ENCODE assay signal across 12 mouse cellular contexts in the genomic region with DNA sequence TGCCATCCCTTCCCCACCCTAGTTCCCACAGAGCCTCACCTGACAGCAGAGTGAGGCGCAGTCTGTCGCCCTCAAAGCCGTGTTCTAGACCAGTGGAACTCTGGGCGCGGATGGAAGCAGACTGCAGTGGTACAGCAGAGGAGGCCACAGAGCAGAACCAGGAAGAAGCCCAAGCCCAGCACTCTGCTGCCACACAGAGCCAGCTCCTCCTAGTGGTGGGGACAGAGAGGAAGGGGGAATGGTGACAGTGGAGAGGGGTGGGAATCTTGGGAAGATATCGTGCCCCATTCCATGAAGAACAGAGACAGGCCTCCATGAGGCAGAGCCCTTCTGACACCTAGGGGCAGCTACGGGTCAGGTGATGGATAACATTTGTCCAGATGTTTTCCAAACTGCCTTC. TPM values are rescaled to one million over a fixed set of nuclear protein-coding genes. Genes with fewer than 3 reads are reported as not detected.
DNase-seq lines count a peak whose midpoint lies in the region; ATAC-seq and TF ChIP-seq lines count a peak whose summit lies in the region.
"Had no signal": no experiment of that assay in that cellular context is flagged by ENCODE, and none has a peak within 500 bp of the region (broad histone marks: within the 10 kb centered on the region; RNA-seq: fewer than 3 reads in every experiment).

No protein-coding gene starts in this region.

- H3K79me2 ChIP-seq in heart, adult 2 months (replicated peaks; ENCODE audit: control insufficient read depth, insufficient read depth, low read length) = peaks cover under 1% of the 10 kb centered on the region

- no peak; the same call in 1 of the 2 replicates for TF ChIP-seq EP300 in heart, adult 2 months (IDR thresholded peaks at IDR 0.05; ENCODE audit: insufficient read depth, low read depth, low read length)

- peak; percentile 67 for TF ChIP-seq CTCF in heart, adult 2 months (IDR thresholded peaks at IDR 0.05)
- peak; percentile 29; the same call in 1 of the 2 replicates for TF ChIP-seq CTCF in brain, embryonic 14.5 days (IDR thresholded peaks at IDR 0.05; ENCODE audit: borderline replicate concordance, extremely low read depth, insufficient read depth, insufficient read length)
- 0 out of 2 replicates have a peak, but pooled peaks have one; percentile 21 for TF ChIP-seq CTCF in olfactory bulb, adult 2 months (IDR thresholded peaks at IDR 0.05; ENCODE audit: insufficient read depth, low read depth, low read length)

- ATAC-seq in midbrain, embryonic 13.5 days = no peak
- ATAC-seq: forebrain, embryonic 14.5 days had no signal

- no peak overlapping the region for H3K4me3 ChIP-seq in heart, adult 2 months
- H3K4me3 ChIP-seq in midbrain, embryonic 13.5 days (replicated peaks) = no peak overlapping the region
- H3K4me3 ChIP-seq in midbrain, embryonic 10.5 days = no peak overlapping the region
- no peak overlapping the region for H3K4me3 ChIP-seq in olfactory bulb, adult 2 months (ENCODE audit: insufficient read depth, low read depth, low read length)
- H3K4me3 ChIP-seq: liver, embryonic 15.5 days had no signal

- H3K27ac ChIP-seq in heart, adult 2 months = peak overlapping the region; percentile 28; the same call in 1 of the 2 replicates
- H3K27ac ChIP-seq in midbrain, embryonic 13.5 days = no peak overlapping the region
- no peak overlapping the region for H3K27ac ChIP-seq in midbrain, embryonic 10.5 days (replicated peaks)
- no peak overlapping the region for H3K27ac ChIP-seq in olfactory bulb, adult 2 months (ENCODE audit: insufficient read depth, low read depth, low read length)
- H3K27ac ChIP-seq: hindbrain, embryonic 14.5 days; liver, embryonic 15.5 days had no signal

- no peak for TF ChIP-seq POLR2A in heart, adult 2 months (IDR thresholded peaks at IDR 0.05; ENCODE audit: insufficient read depth, low read depth, low read length)
- no peak for TF ChIP-seq POLR2A in brain, embryonic 14.5 days (IDR thresholded peaks at IDR 0.05; ENCODE audit: borderline replicate concordance, extremely low read depth, insufficient read depth, insufficient read length, poor library complexity, severe bottlenecking)
- TF ChIP-seq POLR2A in olfactory bulb, adult 2 months (IDR thresholded peaks at IDR 0.05; ENCODE audit: insufficient read depth, low read depth, low read length) = no peak

- WGBS in heart, adult 2 months = 45% methylated on average over 7 of the region's 7 CpGs
- WGBS in midbrain, embryonic 13.5 days = 57% methylated on average over 7 of the region's 7 CpGs
- 51% methylated on average over 7 of the region's 7 CpGs for WGBS in midbrain, embryonic 10.5 days
- WGBS in olfactory bulb, adult 2 months = 54% methylated on average over 7 of the region's 7 CpGs

- no peak for DNase-seq in heart, adult 2 months
- no peak for DNase-seq in heart, postnatal 14 days
- DNase-seq in midbrain, embryonic 10.5 days (ENCODE audit: low spot score) = no peak
- DNase-seq in brain, embryonic 14.5 days (ENCODE audit: low read depth) = no peak
- no peak for DNase-seq in frontal cortex, postnatal 25 days (ENCODE audit: low spot score in 2 of 2)
- DNase-seq in adipocyte (ENCODE audit: low spot score) = no peak
- DNase-seq: cerebellum, adult 18-20 months had no signal

- H3K36me3 ChIP-seq in heart, adult 2 months (ENCODE audit: control insufficient read depth, insufficient read depth, low read length) = no peaks in the 10 kb centered on the region
- peaks cover 28% of the 10 kb centered on the region for H3K36me3 ChIP-seq in midbrain, embryonic 13.5 days
- H3K36me3 ChIP-seq in midbrain, embryonic 10.5 days = peaks cover 42% of the 10 kb centered on the region

- H3K9ac ChIP-seq in heart, adult 2 months (ENCODE audit: low read depth, low read length) = no peak overlapping the region
- 0 out of 2 replicates have a peak overlapping the region, but pooled peaks have one; percentile 12 for H3K9ac ChIP-seq in midbrain, embryonic 13.5 days (replicated peaks)
- H3K9ac ChIP-seq: hindbrain, embryonic 14.5 days; liver, embryonic 15.5 days had no signal

- intact Hi-C loops in heart, adult 2 months (cut with DNase I) = loop anchor here (2.0 to 5.0 kb wide), 2 partner anchors 38 to 66 kb away; a partner anchor contains a TSS
- intact Hi-C loops in heart, postnatal 14 days (cut with DNase I) = no loop called here

- no peaks in the 10 kb centered on the region for H3K9me3 ChIP-seq in midbrain, embryonic 13.5 days
- no peaks in the 10 kb centered on the region for H3K9me3 ChIP-seq in midbrain, embryonic 10.5 days (replicated peaks)
- H3K9me3 ChIP-seq: liver, embryonic 15.5 days had no signal

- H3K27me3 ChIP-seq in heart, adult 2 months (ENCODE audit: control insufficient read depth, insufficient read depth, low read length) = no peaks in the 10 kb centered on the region
- no peaks in the 10 kb centered on the region for H3K27me3 ChIP-seq in midbrain, embryonic 13.5 days
- H3K27me3 ChIP-seq in midbrain, embryonic 10.5 days (ENCODE audit: low read depth, poor library complexity, severe bottlenecking) = no peaks in the 10 kb centered on the region
- H3K27me3 ChIP-seq: liver, embryonic 15.5 days had no signal

- no peaks in the 10 kb centered on the region; the same call in 1 of the 2 replicates for H3K4me1 ChIP-seq in heart, adult 2 months (ENCODE audit: control insufficient read depth, insufficient read depth, low read length)
- no peaks in the 10 kb centered on the region for H3K4me1 ChIP-seq in midbrain, embryonic 13.5 days (replicated peaks)
- H3K4me1 ChIP-seq in midbrain, embryonic 10.5 days = peaks cover 11% of the 10 kb centered on the region
- 0 out of 2 replicates have a peak, but pooled peaks cover 2% of the 10 kb centered on the region for H3K4me1 ChIP-seq in olfactory bulb, adult 2 months (ENCODE audit: control insufficient read depth, insufficient read depth, low read length)

- no peak overlapping the region for H3K4me2 ChIP-seq in midbrain, embryonic 13.5 days (replicated peaks)
- H3K4me2 ChIP-seq: hindbrain, embryonic 14.5 days; liver, embryonic 15.5 days had no signal

RNA-seq across cellular contexts. Expression of a gene that starts 4.3 kb away (rescaled TPM):
- 10 to 100 TPM; 37.4 to 39.8 TPM for total RNA-seq in heart, adult 2 months (2021)
- 43.1 and 44.7 TPM in 2 replicates for polyA plus RNA-seq in heart, adult 2 months (2012; rRNA removed)
- total RNA-seq in heart, postnatal 14 days (2021) = 10 to 100 TPM; 61.4 to 61.7 TPM
- polyA plus RNA-seq in midbrain, embryonic 13.5 days (2015; fragmentation: Nextera tagmentation; extraction: Ambion mirVana) = 61.4 and 63.1 TPM in 2 replicates
- polyA plus RNA-seq in midbrain, embryonic 10.5 days (2016; fragmentation: Nextera tagmentation; extraction: Ambion mirVana) = 53.2 and 61.1 TPM in 2 replicates
- 101 and 131 TPM in 2 replicates for polyA plus RNA-seq in brain, embryonic 14.5 days (2012; rRNA removed)
- not detected in 2 replicates for polyA plus RNA-seq in olfactory bulb, adult 2 months (2012; ENCODE audit: insufficient read depth, insufficient read length, low replicate concordance, missing spikeins)

RNA-seq across cellular contexts. Expression of a gene that starts 26.7 kb away (rescaled TPM):
- total RNA-seq in heart, adult 2 months (2021) = 10 to 100 TPM; 16.8 to 18.3 TPM
- 25.9 and 29.6 TPM in 2 replicates for polyA plus RNA-seq in heart, adult 2 months (2012; rRNA removed)
- total RNA-seq in heart, postnatal 14 days (2021) = 10 to 100 TPM; 21.2 to 21.4 TPM
- polyA plus RNA-seq in midbrain, embryonic 13.5 days (2015; fragmentation: Nextera tagmentation; extraction: Ambion mirVana) = 84.3 and 88.8 TPM in 2 replicates
- 105 and 107 TPM in 2 replicates for polyA plus RNA-seq in midbrain, embryonic 10.5 days (2016; fragmentation: Nextera tagmentation; extraction: Ambion mirVana)
- polyA plus RNA-seq in brain, embryonic 14.5 days (2012; rRNA removed) = 86.9 and 99.3 TPM in 2 replicates
- not detected in 2 replicates for polyA plus RNA-seq in olfactory bulb, adult 2 months (2012; ENCODE audit: insufficient read depth, insufficient read length, low replicate concordance, missing spikeins)

RNA-seq across cellular contexts. Expression of a gene that starts 27.1 kb away (rescaled TPM):
- total RNA-seq in heart, adult 2 months (2021) = 1 to 10 TPM; 5.7 to 6.3 TPM
- 3.6 and 4.4 TPM in 2 replicates for polyA plus RNA-seq in heart, adult 2 months (2012; rRNA removed)
- 1 to 10 TPM; 5.4 to 7.4 TPM for total RNA-seq in heart, postnatal 14 days (2021)
- polyA plus RNA-seq in midbrain, embryonic 13.5 days (2015; fragmentation: Nextera tagmentation; extraction: Ambion mirVana) = 26.8 and 28.5 TPM in 2 replicates
- 50.1 and 50.7 TPM in 2 replicates for polyA plus RNA-seq in midbrain, embryonic 10.5 days (2016; fragmentation: Nextera tagmentation; extraction: Ambion mirVana)
- 48.6 and 65.1 TPM in 2 replicates for polyA plus RNA-seq in brain, embryonic 14.5 days (2012; rRNA removed)
- polyA plus RNA-seq in olfactory bulb, adult 2 months (2012; ENCODE audit: insufficient read depth, insufficient read length, low replicate concordance, missing spikeins) = not detected in 2 replicates

RNA-seq across cellular contexts. Expression of a gene that starts 33.9 kb away (rescaled TPM):
- 10 to 100 TPM in 1 of 2 experiments, 1 to 10 TPM in 1; 8.6 to 12.0 TPM for total RNA-seq in heart, adult 2 months (2021)
- 27.1 and 33.6 TPM in 2 replicates for polyA plus RNA-seq in heart, adult 2 months (2012; rRNA removed)
- 10 to 100 TPM; 10.9 to 13.0 TPM for total RNA-seq in heart, postnatal 14 days (2021)
- polyA plus RNA-seq in midbrain, embryonic 13.5 days (2015; fragmentation: Nextera tagmentation; extraction: Ambion mirVana) = 33.2 and 35.0 TPM in 2 replicates
- 29.4 and 36.1 TPM in 2 replicates for polyA plus RNA-seq in midbrain, embryonic 10.5 days (2016; fragmentation: Nextera tagmentation; extraction: Ambion mirVana)
- polyA plus RNA-seq in brain, embryonic 14.5 days (2012; rRNA removed) = 28.3 and 36.8 TPM in 2 replicates
- not detected in 2 replicates for polyA plus RNA-seq in olfactory bulb, adult 2 months (2012; ENCODE audit: insufficient read depth, insufficient read length, low replicate concordance, missing spikeins)

RNA-seq across cellular contexts. Expression of a gene that starts 39.8 kb away (rescaled TPM):
- 1 to 10 TPM; 6.7 TPM for total RNA-seq in heart, adult 2 months (2021)
- polyA plus RNA-seq in heart, adult 2 months (2012; rRNA removed) = 12.7 and 13.7 TPM in 2 replicates
- total RNA-seq in heart, postnatal 14 days (2021) = 1 to 10 TPM; 6.9 to 7.6 TPM
- polyA plus RNA-seq in midbrain, embryonic 13.5 days (2015; fragmentation: Nextera tagmentation; extraction: Ambion mirVana) = 84.3 and 85.7 TPM in 2 replicates
- 20.8 and 26.1 TPM in 2 replicates for polyA plus RNA-seq in midbrain, embryonic 10.5 days (2016; fragmentation: Nextera tagmentation; extraction: Ambion mirVana)
- polyA plus RNA-seq in brain, embryonic 14.5 days (2012; rRNA removed) = 91.1 and 108 TPM in 2 replicates
- polyA plus RNA-seq in olfactory bulb, adult 2 months (2012; ENCODE audit: insufficient read depth, insufficient read length, low replicate concordance, missing spikeins) = not detected in 2 replicates
